Mouse (Mus musculus) cortical plate, adult 2 months (tissue): Measurements from ENCODE around the gene Casq2. TPM values are rescaled to one million over a fixed set of nuclear protein-coding genes. Genes with fewer than 3 reads are reported as not detected.

Source experiments
- H3K27ac ChIP-seq: fragments of 200-500 bp; 2 replicates; pipeline ENCODE4 v1.5.1; 2012; ENCODE audit warnings: low read length, control low read depth, inconsistent platforms; ENCODE audit not compliant: insufficient read depth
- H3K4me1 ChIP-seq: fragments of 200-500 bp; 2 replicates; pipeline ENCODE4 v1.6.1; 2011; ENCODE audit warnings: low read length; ENCODE audit not compliant: control insufficient read depth, insufficient read depth
- H3K4me3 ChIP-seq: fragments of 200-500 bp; 2 replicates; pipeline ENCODE4 v1.5.1; 2011; ENCODE audit warnings: mild to moderate bottlenecking, low read length, control low read depth; ENCODE audit not compliant: insufficient read depth
- CTCF ChIP-seq: fragments of 200-500 bp; IDR thresholded peaks from 2 replicates; pipeline ENCODE4 v1.5.1; 2011; ENCODE audit warnings: mild to moderate bottlenecking, control low read depth, low read length; ENCODE audit not compliant: insufficient read depth; ENCODE audit errors: extremely low read depth
- POLR2A ChIP-seq: fragments of 200-500 bp; IDR thresholded peaks from 2 replicates; pipeline ENCODE4 v1.6.1; 2011; ENCODE audit warnings: mild to moderate bottlenecking, low read length, control low read depth; ENCODE audit not compliant: insufficient read depth; ENCODE audit errors: extremely low read depth
- polyA plus RNA-seq: library from polyadenylated mRNA; depleted of rRNA; stranded (reverse); fragments of >200 nt; gene quantifications from 2 replicates; pipeline ENCODE4 v1.2.3, GENCODE M21; 2012

The Casq2 gene
- polyA plus RNA-seq, 1 experiment: 6.4 TPM

GRCm38 (mm10) chr3:102143536-102143935 is 57.3 kb downstream of the Casq2 start:
- no peak overlapping the region for H3K27ac ChIP-seq
- TF ChIP-seq POLR2A: no peak
- TF ChIP-seq CTCF: no peak
- H3K4me1 ChIP-seq: peaks cover 2% of the 10 kb centered on the region; the same call in 1 of the 2 replicates
- H3K4me3 ChIP-seq: no peak overlapping the region

GRCm38 (mm10) chr3:102144401-102144800 is 58.2 kb downstream of the Casq2 start:
- Histone ChIP-seq H3K4me3 (no peak overlapping the region), H3K4me1 (peaks cover 2% of the 10 kb centered on the region; the same call in 1 of the 2 replicates), H3K27ac (no peak overlapping the region)
- no peak for TF ChIP-seq POLR2A
- no peak for TF ChIP-seq CTCF

- H3K4me3 ChIP-seq: no peak overlapping the region
- peaks cover 2% of the 10 kb centered on the region; the same call in 1 of the 2 replicates for H3K4me1 ChIP-seq
- no peak for TF ChIP-seq POLR2A
- TF ChIP-seq CTCF: no peak
Observed at GRCm38 (mm10) chr3:102145645-102146386, 59.6 kb downstream of the Casq2 start.

GRCm38 (mm10) chr3:102146428-102146827 is 60.2 kb downstream of the Casq2 start:
- H3K4me3 ChIP-seq: no peak overlapping the region
- H3K4me1 ChIP-seq: peaks cover 2% of the 10 kb centered on the region; the same call in 1 of the 2 replicates
- no peak for TF ChIP-seq POLR2A
- TF ChIP-seq CTCF: no peak
- H3K27ac ChIP-seq: no peak overlapping the region

More at GRCm38 (mm10) chr3:102145645-102146386, 59.6 kb downstream of the Casq2 start:
- no peak overlapping the region for H3K27ac ChIP-seq

GRCm38 (mm10) chr3:102147189-102147588 is 61.0 kb downstream of the Casq2 start:
- Histone ChIP-seq H3K27ac (no peak overlapping the region), H3K4me3 (no peak overlapping the region), H3K4me1 (peaks cover 2% of the 10 kb centered on the region; the same call in 1 of the 2 replicates)
- TF ChIP-seq CTCF: no peak
- no peak for TF ChIP-seq POLR2A

- TF ChIP-seq POLR2A (no peak), CTCF (no peak)
- no peak overlapping the region for H3K27ac ChIP-seq
- peaks cover 2% of the 10 kb centered on the region; the same call in 1 of the 2 replicates for H3K4me1 ChIP-seq
- no peak overlapping the region for H3K4me3 ChIP-seq
Observed at GRCm38 (mm10) chr3:102149941-102150340, 63.7 kb downstream of the Casq2 start.

- H3K27ac ChIP-seq: no peak overlapping the region
- H3K4me3 ChIP-seq: no peak overlapping the region
- no peak for TF ChIP-seq CTCF
- TF ChIP-seq POLR2A: no peak
- no peaks in the 10 kb centered on the region for H3K4me1 ChIP-seq
Observed at GRCm38 (mm10) chr3:102151850-102152249, 65.6 kb downstream of the Casq2 start.

- TF ChIP-seq CTCF: no peak
- TF ChIP-seq POLR2A: no peak
- no peaks in the 10 kb centered on the region for H3K4me1 ChIP-seq
- H3K27ac ChIP-seq: no peak overlapping the region
- no peak overlapping the region for H3K4me3 ChIP-seq
Observed at GRCm38 (mm10) chr3:102152471-102152870, 66.3 kb downstream of the Casq2 start.

- TF ChIP-seq POLR2A (no peak), CTCF (no peak)
- no peaks in the 10 kb centered on the region for H3K4me1 ChIP-seq
- H3K27ac ChIP-seq: no peak overlapping the region
- no peak overlapping the region for H3K4me3 ChIP-seq
Observed at GRCm38 (mm10) chr3:102152872-102153271, 66.7 kb downstream of the Casq2 start.

- TF ChIP-seq CTCF: no peak
- TF ChIP-seq POLR2A: no peak
- Histone ChIP-seq H3K4me3 (no peak overlapping the region), H3K27ac (no peak overlapping the region), H3K4me1 (0 out of 2 replicates have a peak, but pooled peaks cover 2% of the 10 kb centered on the region)
Observed at GRCm38 (mm10) chr3:102154107-102154506, 67.9 kb downstream of the Casq2 start.

- Histone ChIP-seq H3K4me1 (0 out of 2 replicates have a peak, but pooled peaks cover 2% of the 10 kb centered on the region), H3K27ac (no peak overlapping the region), H3K4me3 (no peak overlapping the region)
- no peak for TF ChIP-seq POLR2A
- no peak for TF ChIP-seq CTCF
Observed at GRCm38 (mm10) chr3:102156737-102157136, 70.5 kb downstream of the Casq2 start.
